Mouse (Mus musculus) embryonic facial prominence, embryonic 14.5 days (tissue): ENCODE measurements around the gene Kdelr2. TPM values are rescaled to one million over a fixed set of nuclear protein-coding genes. Genes with fewer than 3 reads are reported as not detected.

Experiments used
- ATAC-seq: fragments of 200-750 bp; cut with Nextera tagmentation; 2 replicates; pipeline ENCODE4 v1.8.0; 2017; ENCODE audit warnings: low read depth, moderate number of reproducible peaks, moderate TSS enrichment
- DNase-seq: peaks from one replicate; pipeline ENCODE4 v3.0.0-alpha.2; 2015; ENCODE audit warnings: low spot score
- H3K27ac ChIP-seq: fragments of 300-500 bp; sonication (generic); replicated peaks from 2 replicates; pipeline ENCODE4 v1.5.1; 2014; ENCODE audit warnings: low read depth, mild to moderate bottlenecking, low read length, moderate library complexity
- H3K27me3 ChIP-seq: fragments of 300-500 bp; sonication (generic); replicated peaks from 2 replicates; pipeline ENCODE4 v1.6.1; 2014; ENCODE audit warnings: low read length; ENCODE audit not compliant: control insufficient read depth, insufficient read depth
- H3K36me3 ChIP-seq: fragments of 300-500 bp; sonication (generic); 2 replicates; pipeline ENCODE4 v1.6.1; 2014; ENCODE audit warnings: low read length, mixed read lengths; ENCODE audit not compliant: control insufficient read depth, insufficient read depth
- H3K4me1 ChIP-seq: fragments of 300-500 bp; sonication (generic); 2 replicates; pipeline ENCODE4 v1.6.1; 2014; ENCODE audit warnings: antibody characterized with exemption, low read length; ENCODE audit not compliant: control insufficient read depth, insufficient read depth
- H3K4me2 ChIP-seq: fragments of 300-500 bp; sonication (generic); 2 replicates; pipeline ENCODE4 v1.6.1; 2014; ENCODE audit warnings: low read depth, mild to moderate bottlenecking, low read length, moderate library complexity, mixed read lengths
- H3K4me3 ChIP-seq: fragments of 300-500 bp; sonication (generic); 2 replicates; pipeline ENCODE4 v1.5.1; 2014; ENCODE audit warnings: low read depth, mild to moderate bottlenecking, low read length
- H3K9ac ChIP-seq: fragments of 300-500 bp; sonication (generic); 2 replicates; pipeline ENCODE4 v1.6.1; 2014; ENCODE audit warnings: low read depth, mild to moderate bottlenecking, low read length, moderate library complexity, mixed read lengths
- H3K9me3 ChIP-seq: fragments of 300-500 bp; sonication (generic); 2 replicates; pipeline ENCODE4 v1.6.1; 2016; ENCODE audit warnings: low read length; ENCODE audit not compliant: control insufficient read depth
- WGBS: fragments of 180-500 bp; shearing (Covaris S2); extraction: QIAGEN DNeasy Blood & Tissue Kit; methylation state at CpG from one replicate; pipeline ENCODE4 v1.1.7; 2014; 5-methylcytosine and 5-hydroxymethylcytosine counted together
- polyA plus RNA-seq: library from polyadenylated mRNA; unstranded; fragments of >200 nt; fragmentation: Nextera tagmentation; extraction: Ambion mirVana; gene quantifications from 2 replicates; pipeline ENCODE4 v1.2.1, GENCODE M21; 2014

Gene Kdelr2
- polyA plus RNA-seq, 1 experiment from 2014 or later = 497 TPM

- no peaks in the 10 kb centered on the region; the same call in 1 of the 2 replicates for H3K27me3 ChIP-seq
- no peak overlapping the region for H3K4me3 ChIP-seq
- H3K4me1 ChIP-seq = no peaks in the 10 kb centered on the region
- ATAC-seq (peak; percentile 26; the same call in 1 of the 2 replicates), DNase-seq (peak; percentile 70)
- WGBS = 75% methylated on average over 15 of the region's 15 CpGs
- peaks cover 31% of the 10 kb centered on the region; the same call in 1 of the 2 replicates for H3K36me3 ChIP-seq
- H3K9ac ChIP-seq = no peak overlapping the region
- H3K4me2 ChIP-seq = no peak overlapping the region
- peak overlapping the region; percentile 61; the same call in 1 of the 2 replicates for H3K27ac ChIP-seq
- H3K9me3 ChIP-seq = no peaks in the 10 kb centered on the region
Observed at GRCm38 (mm10) chr5:143470421-143471164, 67.0 kb downstream of the Kdelr2 start.

GRCm38 (mm10) chr5:143471165-143471546, 67.5 kb downstream of the Kdelr2 start:
- H3K27me3 ChIP-seq = no peaks in the 10 kb centered on the region
- DNase-seq = no peak
- H3K27ac ChIP-seq = no peak overlapping the region
- H3K36me3 ChIP-seq = peaks cover 36% of the 10 kb centered on the region; the same call in 1 of the 2 replicates
- H3K9ac ChIP-seq = no peak overlapping the region
- no peaks in the 10 kb centered on the region for H3K4me1 ChIP-seq
- H3K9me3 ChIP-seq = no peaks in the 10 kb centered on the region
- H3K4me3 ChIP-seq = no peak overlapping the region
- no peak for ATAC-seq
- no peak overlapping the region for H3K4me2 ChIP-seq
- WGBS = 89% methylated on average over 3 of the region's 3 CpGs

Other genes starting within 250 kb of the Kdelr2 start
- 7.6 and 8.2 TPM in 2 replicates for gene Rbak, start 223.1 kb upstream of the Kdelr2 start, polyA plus RNA-seq
- gene Spdye4b, start 222.8 kb upstream of the Kdelr2 start, polyA plus RNA-seq = not detected in 2 replicates
- not detected in 2 replicates for gene Spdye4a, start 176.9 kb upstream of the Kdelr2 start, polyA plus RNA-seq
- 16.1 and 16.6 TPM in 2 replicates for gene Zfp12, start 168.7 kb upstream of the Kdelr2 start, polyA plus RNA-seq
- gene Zfp316, start 133.8 kb upstream of the Kdelr2 start, polyA plus RNA-seq = 1.4 and 2.1 TPM in 2 replicates
- gene Zfp853, start 110.2 kb upstream of the Kdelr2 start, polyA plus RNA-seq = 0.17 and 0.46 TPM in 2 replicates
- 22.6 and 26.1 TPM in 2 replicates for gene E130309D02Rik, start 88.5 kb upstream of the Kdelr2 start, polyA plus RNA-seq
- gene Zdhhc4, start 74.6 kb upstream of the Kdelr2 start, polyA plus RNA-seq = 68.3 and 74.7 TPM in 2 replicates
- gene Grid2ip, start 46.5 kb upstream of the Kdelr2 start, polyA plus RNA-seq = 0.51 and 0.87 TPM in 2 replicates
- 7.6 and 8.5 TPM in 2 replicates for gene Daglb, start 60.7 kb downstream of the Kdelr2 start, polyA plus RNA-seq
- 527 and 534 TPM in 2 replicates for gene Rac1, start 124.2 kb downstream of the Kdelr2 start, polyA plus RNA-seq
- gene Cyth3, start 218.6 kb downstream of the Kdelr2 start, polyA plus RNA-seq = 52.0 and 61.2 TPM in 2 replicates